Mouse (Mus musculus) ES-Bruce4 (cell line): ENCODE measurements around the gene Pde4d.

Experiments used
- CTCF ChIP-seq: IDR thresholded peaks from one replicate; pipeline ENCODE4 v1.8.1; 2011; ENCODE audit warnings: low read depth, low read length
- EP300 ChIP-seq: IDR thresholded peaks from 2 replicates; pipeline ENCODE4 v1.6.1; 2011; ENCODE audit warnings: low read depth, low read length; ENCODE audit not compliant: insufficient read depth
- POLR2A ChIP-seq: IDR thresholded peaks from one replicate; pipeline ENCODE4 v1.8.1; 2011; ENCODE audit warnings: low read length; ENCODE audit not compliant: insufficient read depth

- no peak for TF ChIP-seq POLR2A
- no peak for TF ChIP-seq CTCF
- TF ChIP-seq EP300, result no peak
Observed at GRCm38 (mm10) chr13:109263833-109264232, 814.1 kb downstream of the Pde4d start.
